Mouse (Mus musculus) brain, embryonic 14.5 days (tissue): ENCODE measurements at regions not wholly inside any gene's neighbourhood (a gene's known extent, or its start where the extent isn't known, plus 50 kb on each side); places are given as distances from the start of the nearest gene placed in this dataset.

Source experiments
- CTCF ChIP-seq: fragments of 200-500 bp; IDR thresholded peaks from 2 replicates; pipeline ENCODE4 v1.5.1; 2012; ENCODE audit warnings: inconsistent platforms, mild to moderate bottlenecking, moderate library complexity, borderline replicate concordance; ENCODE audit not compliant: insufficient read depth, insufficient read length; ENCODE audit errors: extremely low read depth
- POLR2A ChIP-seq: fragments of 200-500 bp; IDR thresholded peaks from 2 replicates; pipeline ENCODE4 v1.6.1; 2012; ENCODE audit warnings: mild to moderate bottlenecking, inconsistent platforms, borderline replicate concordance; ENCODE audit not compliant: poor library complexity, insufficient read depth, insufficient read length, severe bottlenecking; ENCODE audit errors: extremely low read depth

- no peak for TF ChIP-seq CTCF
- TF ChIP-seq POLR2A = no peak
Observed at GRCm38 (mm10) chr4:142447529-142447928, 208.3 kb upstream of the Kazn start.
